Mouse (Mus musculus) small intestine, adult 2 months (tissue): Measurements from ENCODE around the gene Fbxl20.

Experiments used
- CTCF ChIP-seq: fragments of 200-500 bp; IDR thresholded peaks from 2 replicates; pipeline ENCODE4 v1.5.1; 2012; ENCODE audit warnings: low read depth, mild to moderate bottlenecking, control low read depth, inconsistent platforms, low read length, moderate library complexity, mixed read lengths; ENCODE audit not compliant: insufficient replicate concordance, insufficient read length; ENCODE audit errors: extremely low read depth
- POLR2A ChIP-seq: fragments of 200-500 bp; IDR thresholded peaks from 2 replicates; pipeline ENCODE4 v1.6.1; 2012; ENCODE audit warnings: low read depth, mild to moderate bottlenecking, control low read depth, inconsistent platforms, low read length, moderate library complexity

GRCm38 (mm10) chr11:98134951-98135350 is 15.3 kb downstream of the Fbxl20 start:
- TF ChIP-seq CTCF (no peak), POLR2A (no peak)
